Mouse (Mus musculus) cerebellum, postnatal 14 days (tissue): ENCODE data around the gene Rb1.

Experiments used
- DNase-seq, 2 experiments: peaks; one replicate each; pipeline ENCODE4 v3.0.0; 2021; ENCODE audit warnings: mixed read lengths in 2 of 2

Rb1 gene

GRCm38 (mm10) chr14:73258181-73258580 lies 67.4 kb downstream of the Rb1 start:
- no peak for DNase-seq

- no peak for DNase-seq
Observed at GRCm38 (mm10) chr14:73257348-73257747, 68.3 kb downstream of the Rb1 start.

GRCm38 (mm10) chr14:73255426-73255970 lies 70.1 kb downstream of the Rb1 start:
- DNase-seq, result no peak

GRCm38 (mm10) chr14:73254412-73254811 lies 71.2 kb downstream of the Rb1 start:
- DNase-seq, result no peak

GRCm38 (mm10) chr14:73253453-73254251 lies 72.0 kb downstream of the Rb1 start:
- DNase-seq, result no peak

GRCm38 (mm10) chr14:73252276-73252675 lies 73.3 kb downstream of the Rb1 start:
- DNase-seq, result no peak

- no peak for DNase-seq
Observed at GRCm38 (mm10) chr14:73250056-73250455, 75.6 kb downstream of the Rb1 start.

GRCm38 (mm10) chr14:73244061-73244597 lies 81.5 kb downstream of the Rb1 start:
- DNase-seq, result no peak

- no peak for DNase-seq
Observed at GRCm38 (mm10) chr14:73239857-73240256, 85.8 kb downstream of the Rb1 start.

GRCm38 (mm10) chr14:73239291-73239690 lies 86.3 kb downstream of the Rb1 start:
- no peak for DNase-seq

- DNase-seq, result peak; percentile 8 to 28
Observed at GRCm38 (mm10) chr14:73238498-73239250, 86.9 kb downstream of the Rb1 start.

GRCm38 (mm10) chr14:73237848-73238321 lies 87.7 kb downstream of the Rb1 start, which contains the start of gene Lpar6:
Lpar6 (plus strand) TSS chr14:73237895.
- peak; percentile 12 to 24 for DNase-seq

GRCm38 (mm10) chr14:73234468-73235031 lies 91.1 kb downstream of the Rb1 start:
- no peak for DNase-seq

- no peak for DNase-seq
Observed at GRCm38 (mm10) chr14:73231286-73231982, 94.2 kb downstream of the Rb1 start.

GRCm38 (mm10) chr14:73226849-73227248 lies 98.8 kb downstream of the Rb1 start:
- no peak for DNase-seq

GRCm38 (mm10) chr14:73226346-73226745 lies 99.3 kb downstream of the Rb1 start:
- DNase-seq, result peak; percentile 48 to 50

- no peak for DNase-seq
Observed at GRCm38 (mm10) chr14:73222316-73222970, 103.2 kb downstream of the Rb1 start.

- DNase-seq, result peak; percentile 15 to 67
Observed at GRCm38 (mm10) chr14:73217062-73217461, 108.6 kb downstream of the Rb1 start.

GRCm38 (mm10) chr14:73211477-73211876 lies 114.1 kb downstream of the Rb1 start:
- no peak for DNase-seq

- DNase-seq, result no peak
Observed at GRCm38 (mm10) chr14:73210196-73210595, 115.4 kb downstream of the Rb1 start.

- DNase-seq, result no peak
Observed at GRCm38 (mm10) chr14:73209262-73209661, 116.4 kb downstream of the Rb1 start.

- peak in 1 of 2 experiments; percentile 21 for DNase-seq
Observed at GRCm38 (mm10) chr14:73204016-73204415, 121.6 kb downstream of the Rb1 start.
